Mouse (Mus musculus) ES-Bruce4 (cell line): ENCODE data around the gene Gsto2.

Source experiments
- CTCF ChIP-seq: IDR thresholded peaks from one replicate; pipeline ENCODE4 v1.8.1; 2011; ENCODE audit warnings: low read depth, low read length
- POLR2A ChIP-seq: IDR thresholded peaks from one replicate; pipeline ENCODE4 v1.8.1; 2011; ENCODE audit warnings: low read length; ENCODE audit not compliant: insufficient read depth

DNA sequence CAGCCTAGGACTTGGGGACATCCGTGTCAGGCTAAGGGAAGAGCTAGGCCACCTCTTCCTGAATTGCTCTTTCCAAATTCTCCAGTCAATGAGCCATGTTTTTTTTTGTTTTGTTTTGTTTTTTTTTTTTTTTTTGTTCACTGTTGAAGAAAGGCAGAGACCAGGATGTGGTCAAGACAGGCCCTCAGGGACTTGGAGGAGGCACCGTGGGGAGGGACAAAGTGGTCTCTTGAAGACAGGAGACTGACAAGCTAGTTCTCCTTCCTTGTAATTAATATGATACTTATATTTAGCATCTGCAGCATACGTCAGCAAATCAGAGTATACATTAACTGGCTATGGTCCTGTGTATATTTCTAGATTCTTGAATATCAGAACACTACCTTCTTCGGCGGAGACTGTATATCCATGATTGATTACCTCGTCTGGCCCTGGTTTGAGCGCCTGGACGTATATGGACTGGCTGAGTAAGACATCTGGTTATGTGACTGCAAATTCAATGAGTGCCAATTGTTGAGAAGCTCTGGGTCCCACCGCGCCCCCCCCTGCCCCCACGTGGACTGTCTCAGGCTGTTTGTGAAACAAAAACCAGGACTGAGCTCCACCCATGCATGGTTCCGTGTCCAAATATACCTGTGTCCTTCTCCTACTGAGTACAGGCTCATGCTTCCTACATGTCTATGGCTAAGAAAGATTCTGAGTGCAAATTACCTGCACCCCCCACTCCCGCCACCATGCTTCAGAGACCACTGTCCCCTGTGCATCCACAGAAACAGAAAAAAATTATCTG, 19.2 kb downstream of the Gsto2 start:
- TF ChIP-seq POLR2A = no peak
- TF ChIP-seq CTCF = no peak
